Mouse (Mus musculus) C2C12 (cell line): ENCODE measurements around the gene Cyp2f2. TPM values are rescaled to one million over a fixed set of nuclear protein-coding genes. Genes with fewer than 3 reads are reported as not detected.

ENCODE experiments used
- H3K27me3 ChIP-seq: one replicate; pipeline ENCODE4 v1.6.1; 2011; ENCODE audit not compliant: control insufficient read depth, insufficient read depth, insufficient read length
- H3K36me3 ChIP-seq: one replicate; pipeline ENCODE4 v1.6.1; 2011; ENCODE audit not compliant: control insufficient read depth, insufficient read depth
- H3K4me3 ChIP-seq: one replicate; pipeline ENCODE4 v1.5.1; 2011; ENCODE audit warnings: mild to moderate bottlenecking, control low read depth; ENCODE audit not compliant: poor library complexity, insufficient read depth, severe bottlenecking
- H3K79me2 ChIP-seq: one replicate; pipeline ENCODE4 v1.6.1; 2011; ENCODE audit not compliant: control insufficient read depth, insufficient read depth
- H3K79me3 ChIP-seq: one replicate; pipeline ENCODE4 v1.6.1; 2011; ENCODE audit warnings: low read depth, control low read depth
- H3ac ChIP-seq: one replicate; pipeline ENCODE3; 2011; ENCODE audit warnings: low read depth; ENCODE audit not compliant: control insufficient read depth, insufficient read length
- CEBPB ChIP-seq: IDR thresholded peaks from one replicate; pipeline ENCODE4 v1.6.1; 2011; ENCODE audit warnings: low read depth, mild to moderate bottlenecking, control low read depth, moderate library complexity
- CTCF ChIP-seq: IDR thresholded peaks from one replicate; pipeline ENCODE4 v1.5.1; 2011; ENCODE audit not compliant: control insufficient read depth, insufficient read depth, insufficient read length
- FOSL1 ChIP-seq: IDR thresholded peaks from one replicate; pipeline ENCODE4 v1.8.0; 2011; ENCODE audit warnings: mild to moderate bottlenecking, low read length; ENCODE audit not compliant: poor library complexity, insufficient read depth, severe bottlenecking
- MAX ChIP-seq: IDR thresholded peaks from one replicate; pipeline ENCODE4 v1.6.1; 2011; ENCODE audit warnings: mild to moderate bottlenecking, control low read depth
- MYOD1 ChIP-seq: IDR thresholded peaks from one replicate; pipeline ENCODE4 v1.6.1; 2011; ENCODE audit warnings: low read depth; ENCODE audit not compliant: control insufficient read depth, insufficient read length
- MYOG ChIP-seq: IDR thresholded peaks from one replicate; pipeline ENCODE4 v1.6.1; 2011; ENCODE audit not compliant: control insufficient read depth, insufficient read length; ENCODE audit errors: extremely low read depth
- USF1 ChIP-seq: IDR thresholded peaks from one replicate; pipeline ENCODE4 v1.6.1; 2011; ENCODE audit warnings: low read depth, mild to moderate bottlenecking, control low read depth, moderate library complexity
- microRNA-seq: library from miRNA; unstranded; fragments of <30 nt; microRNA quantifications from one replicate; pipeline ENCODE4, GENCODE M21; 2019; ENCODE audit warnings: borderline microRNAs expressed
- polyA plus RNA-seq: library from polyadenylated mRNA; unstranded; fragments of >200 nt; fragmentation: generic; extraction: Trizol; gene quantifications from one replicate; pipeline ENCODE4 v1.2.1, GENCODE M21; 2012; ENCODE audit warnings: missing spikeins

Cyp2f2 gene
- polyA plus RNA-seq, 1 experiment: not detected

GRCm38 (mm10) chr7:27182498-27182897, 62.8 kb downstream of the Cyp2f2 start:
- peaks cover 31% of the 10 kb centered on the region for H3K36me3 ChIP-seq
- no peaks in the 10 kb centered on the region for H3K79me2 ChIP-seq
- H3K27me3 ChIP-seq: no peaks in the 10 kb centered on the region
- TF ChIP-seq CTCF (no peak), MYOG (no peak), FOSL1 (no peak), MYOD1 (no peak), CEBPB (no peak), MAX (no peak), USF1 (no peak)
- no peak overlapping the region for H3ac ChIP-seq
- H3K79me3 ChIP-seq: no peaks in the 10 kb centered on the region
- no peak overlapping the region for H3K4me3 ChIP-seq

Small RNAs within 50 kb of the gene (microRNA-seq; reads per million reads assigned to microRNA genes)
- 0.20 reads per million for gene Mir3101

Other genes starting within 250 kb of the Cyp2f2 start
- gene Cyp2a22, start 180.5 kb upstream of the Cyp2f2 start, polyA plus RNA-seq: not detected
- gene Cyp2a12, start 90.8 kb upstream of the Cyp2f2 start, polyA plus RNA-seq: not detected
- not detected for gene Cyp2t4, start 33.8 kb downstream of the Cyp2f2 start, polyA plus RNA-seq
- 68.8 TPM for gene Egln2, start 46.9 kb downstream of the Cyp2f2 start, polyA plus RNA-seq
- gene Rab4b, start 59.0 kb downstream of the Cyp2f2 start, polyA plus RNA-seq: 46.6 TPM
- gene Gm21983, start 61.2 kb downstream of the Cyp2f2 start, polyA plus RNA-seq: 0.06 TPM
- gene Mia, start 61.2 kb downstream of the Cyp2f2 start, polyA plus RNA-seq: 0.26 TPM
- gene BC024978, start 75.9 kb downstream of the Cyp2f2 start, polyA plus RNA-seq: 3.2 TPM
- gene Snrpa, start 76.4 kb downstream of the Cyp2f2 start, polyA plus RNA-seq: 210 TPM
- 5.7 TPM for gene Itpkc, start 108.8 kb downstream of the Cyp2f2 start, polyA plus RNA-seq
- gene Coq8b, start 113.1 kb downstream of the Cyp2f2 start, polyA plus RNA-seq: 9.3 TPM
- gene Numbl, start 138.5 kb downstream of the Cyp2f2 start, polyA plus RNA-seq: 11.7 TPM
- gene Ltbp4, start 217.8 kb downstream of the Cyp2f2 start, polyA plus RNA-seq: 22.9 TPM
- 27.6 TPM for gene Shkbp1, start 236.1 kb downstream of the Cyp2f2 start, polyA plus RNA-seq
- gene Gm20479, start 237.5 kb downstream of the Cyp2f2 start, polyA plus RNA-seq: not detected